Mouse (Mus musculus) left cerebral cortex, postnatal 10 days (tissue): Measurements from ENCODE around the gene Ptgds. TPM values are rescaled to one million over a fixed set of nuclear protein-coding genes. Genes with fewer than 3 reads are reported as not detected.

Experiments used
- DNase-seq, 2 experiments: peaks; one replicate each; pipeline ENCODE4 v3.0.0; 2021 to 2022; ENCODE audit warnings: low spot score in 2 of 2, mixed read lengths in 1 of 2; ENCODE audit errors: extremely low spot score in 1 of 2
- intact Hi-C: fragments of 180-260 bp; cut with DNase I; formaldehyde crosslinking; loops from one replicate; pipeline ENCODE4 v1.15.1; 2025
- total RNA-seq, 2 experiments: library from RNA; stranded (reverse); gene quantifications; 2 replicates each; pipeline ENCODE4 v1.2.3; 2021

Ptgds gene
- total RNA-seq, 2 experiments from 2014 or later = 1,004 to 1,053 TPM

- intact Hi-C loops = no loop called here
- DNase-seq = no peak
Measured at GRCm38 (mm10) chr2:25457022-25457896, 12.6 kb downstream of the Ptgds start.

GRCm38 (mm10) chr2:25456205-25456953, 13.5 kb downstream of the Ptgds start, which contains the start of gene Clic3:
Gene Clic3 (plus strand): TSS chr2:25456838.
- DNase-seq = no peak
- intact Hi-C loops = no loop called here

DNA sequence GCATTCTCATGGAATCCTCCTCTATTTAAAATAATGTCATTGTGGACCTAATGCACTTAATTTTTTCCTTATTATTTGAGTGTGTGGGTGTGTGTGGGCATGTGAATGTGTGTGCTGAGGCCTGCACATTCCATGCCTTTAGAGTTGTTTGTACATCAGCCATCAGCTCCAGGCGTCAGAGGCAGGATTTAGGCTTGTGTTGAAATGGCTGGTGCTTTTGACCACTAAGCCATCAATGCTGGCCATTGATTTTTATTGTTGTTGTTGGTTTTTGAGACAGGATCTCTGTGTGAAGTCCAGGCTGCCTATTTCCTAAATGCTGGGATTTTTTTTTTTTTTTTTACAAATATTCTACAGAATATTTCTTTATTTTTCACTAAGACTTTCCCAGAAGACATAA, 16.9 kb downstream of the Ptgds start:
- no peak for DNase-seq
- intact Hi-C loops = no loop called here

- intact Hi-C loops = no loop called here
- no peak for DNase-seq
Measured at GRCm38 (mm10) chr2:25450853-25451647, 18.8 kb downstream of the Ptgds start.

DNA sequence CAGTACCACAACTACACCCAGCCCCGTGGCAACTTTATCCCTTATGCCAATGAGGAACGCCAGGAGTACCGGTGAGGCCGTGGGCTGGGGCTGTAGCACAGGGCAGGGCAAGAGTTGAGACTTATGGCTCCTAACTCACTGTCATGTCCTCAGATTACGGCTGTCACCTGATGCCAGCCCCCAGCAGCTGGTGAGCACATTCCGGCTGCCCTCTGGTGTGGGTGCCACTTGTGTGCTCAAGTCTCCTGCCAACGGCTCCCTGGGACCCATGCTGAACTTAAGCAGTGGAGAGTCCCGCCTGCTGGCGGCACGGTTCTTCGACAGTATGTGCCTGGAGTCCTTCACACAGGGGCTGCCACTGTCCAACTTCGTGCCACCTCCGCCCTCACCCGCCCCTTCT, 27.2 kb downstream of the Ptgds start:
- intact Hi-C loops = no loop called here
- DNase-seq = no peak

DNA sequence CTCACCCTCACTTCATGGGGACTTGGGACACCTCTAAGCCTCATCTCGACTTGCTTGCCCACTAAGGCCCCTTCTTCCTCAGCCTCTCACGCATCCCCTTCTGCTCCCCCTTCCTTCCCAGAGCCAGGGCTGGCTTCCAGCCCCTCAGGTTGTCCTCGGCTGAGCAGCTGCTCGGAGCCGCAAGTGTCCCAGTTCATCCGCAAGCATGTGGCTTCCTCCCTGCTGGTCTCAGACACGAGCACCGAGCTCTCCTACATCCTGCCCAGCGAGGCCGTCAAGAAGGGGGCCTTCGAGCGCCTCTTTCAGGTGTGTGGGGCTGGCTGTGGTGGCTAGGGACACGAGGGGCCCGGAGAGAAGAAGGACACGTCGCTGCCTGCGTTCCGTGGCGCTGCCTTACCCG, 28.8 kb downstream of the Ptgds start:
- no peak for DNase-seq
- intact Hi-C loops = no loop called here

- intact Hi-C loops = no loop called here
Measured at GRCm38 (mm10) chr2:25436286-25436820, 33.5 kb downstream of the Ptgds start.

GRCm38 (mm10) chr2:25434292-25434691, 35.6 kb downstream of the Ptgds start:
- intact Hi-C loops = no loop called here
- DNase-seq = peak in 1 of 2 experiments; percentile 19

More at GRCm38 (mm10) chr2:25436286-25436820, 33.5 kb downstream of the Ptgds start:
- peak in 1 of 2 experiments; percentile 11 for DNase-seq

DNA sequence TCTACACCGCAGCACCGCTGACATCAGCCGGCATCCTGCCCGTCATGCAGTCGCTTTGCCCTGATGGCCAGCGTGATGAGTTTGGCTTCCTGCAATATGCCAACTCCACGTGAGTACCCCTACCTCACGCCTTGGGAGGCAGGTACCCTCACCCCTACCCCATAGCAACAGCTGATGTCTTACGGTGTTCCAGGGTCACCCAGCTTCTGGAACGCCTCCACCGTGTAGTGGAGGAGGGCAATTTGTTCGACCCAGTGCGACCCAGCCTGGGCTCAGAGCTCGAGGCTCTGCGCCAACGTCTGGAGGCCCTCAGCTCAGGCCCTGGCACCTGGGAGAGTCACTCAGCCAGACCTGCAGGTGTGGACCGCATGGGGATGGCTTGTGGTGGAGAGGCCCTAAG, 36.7 kb downstream of the Ptgds start:
- intact Hi-C loops = no loop called here
- peak in 1 of 2 experiments; percentile 20 for DNase-seq

GRCm38 (mm10) chr2:25432326-25433098, 37.3 kb downstream of the Ptgds start:
- DNase-seq = peak in 1 of 2 experiments; percentile 32
- intact Hi-C loops = no loop called here

GRCm38 (mm10) chr2:25431308-25431855, 38.5 kb downstream of the Ptgds start:
- peak in 1 of 2 experiments; percentile 17 for DNase-seq
- intact Hi-C loops = no loop called here

- intact Hi-C loops = no loop called here
- peak in 1 of 2 experiments; percentile 33 for DNase-seq
Measured at GRCm38 (mm10) chr2:25430395-25431233, 39.2 kb downstream of the Ptgds start.

GRCm38 (mm10) chr2:25429435-25430180, 40.2 kb downstream of the Ptgds start:
- no peak for DNase-seq
- intact Hi-C loops = loop anchor here (5.0 kb wide), 1 partner anchor 123 kb away; no protein-coding TSS in a partner anchor

DNA sequence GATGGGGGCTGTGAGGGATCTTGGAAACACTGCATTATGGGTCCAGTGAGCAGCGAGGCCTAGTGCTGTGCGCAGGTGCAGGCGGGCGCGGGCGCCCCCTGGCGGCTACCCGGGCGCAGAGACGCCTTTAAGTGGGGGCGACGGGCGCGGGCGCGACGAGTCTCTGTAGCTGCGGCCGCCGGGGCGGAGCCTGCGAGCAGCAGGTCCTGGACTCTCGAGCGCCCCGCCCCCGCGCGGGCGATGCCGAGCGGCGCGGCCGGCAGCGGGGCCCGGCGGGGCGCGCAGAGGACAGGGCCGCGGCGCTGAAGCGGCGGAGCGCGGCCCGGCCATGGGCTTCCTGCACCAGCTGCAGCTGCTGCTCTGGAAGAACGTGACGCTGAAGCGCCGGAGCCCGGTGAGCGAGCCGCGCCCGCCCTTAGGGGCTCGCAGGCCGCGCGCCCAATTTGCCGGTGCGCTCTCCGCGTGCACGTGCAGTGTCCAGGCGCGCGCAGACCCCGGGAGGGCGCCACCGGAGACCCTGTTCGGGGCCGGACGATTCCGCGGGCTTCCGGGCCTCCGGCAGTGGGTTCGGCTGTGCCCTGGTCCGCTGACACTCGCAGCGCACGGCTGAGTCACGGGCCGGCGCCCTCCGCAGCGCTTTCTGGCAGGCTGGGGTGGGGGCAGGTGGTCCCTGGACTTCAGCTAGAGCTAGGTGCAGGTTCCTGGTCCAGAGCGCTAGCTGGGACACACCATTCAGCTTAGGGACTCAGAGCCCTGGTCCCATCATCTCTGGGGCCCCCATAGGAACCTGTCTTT, 41.2 kb downstream of the Ptgds start, which contains the start of gene Abca2:
TSS of gene Abca2 (plus strand) at position 262 of the 795 bp plus-strand sequence.
- intact Hi-C loops = loop anchor here (5.0 kb wide), 1 partner anchor 124 kb away; no protein-coding TSS in a partner anchor

GRCm38 (mm10) chr2:25427256-25427655, 42.6 kb downstream of the Ptgds start:
- intact Hi-C loops = loop anchor here (5.0 kb wide), 1 partner anchor 125 kb away; no protein-coding TSS in a partner anchor
- DNase-seq = no peak

More for the DNA sequence above, 41.2 kb downstream of the Ptgds start, which contains the start of gene Abca2:
- DNase-seq = peak; percentile 92 to 96
